Mouse (Mus musculus) testis, adult 2 months (tissue): Measurements from ENCODE around the gene Des.

Source experiments
- CTCF ChIP-seq: fragments of 200-500 bp; IDR thresholded peaks from 2 replicates; pipeline ENCODE4 v1.5.1; 2012; ENCODE audit warnings: low read depth, mild to moderate bottlenecking, inconsistent platforms, low read length, moderate library complexity; ENCODE audit not compliant: control insufficient read depth, insufficient read depth, insufficient replicate concordance
- POLR2A ChIP-seq: fragments of 200-500 bp; IDR thresholded peaks from 2 replicates; pipeline ENCODE4 v1.6.1; 2012; ENCODE audit warnings: low read depth, mild to moderate bottlenecking, inconsistent platforms, low read length, moderate library complexity; ENCODE audit not compliant: control insufficient read depth

- peak; percentile 69; the same call in 1 of the 2 replicates for TF ChIP-seq CTCF
- no peak for TF ChIP-seq POLR2A
These were observed 17.2 kb upstream of the Des start for GRCm38 (mm10) chr1:75342874-75343416.
